ENCODE assay signal across 8 mouse cellular contexts in the genomic region with DNA sequence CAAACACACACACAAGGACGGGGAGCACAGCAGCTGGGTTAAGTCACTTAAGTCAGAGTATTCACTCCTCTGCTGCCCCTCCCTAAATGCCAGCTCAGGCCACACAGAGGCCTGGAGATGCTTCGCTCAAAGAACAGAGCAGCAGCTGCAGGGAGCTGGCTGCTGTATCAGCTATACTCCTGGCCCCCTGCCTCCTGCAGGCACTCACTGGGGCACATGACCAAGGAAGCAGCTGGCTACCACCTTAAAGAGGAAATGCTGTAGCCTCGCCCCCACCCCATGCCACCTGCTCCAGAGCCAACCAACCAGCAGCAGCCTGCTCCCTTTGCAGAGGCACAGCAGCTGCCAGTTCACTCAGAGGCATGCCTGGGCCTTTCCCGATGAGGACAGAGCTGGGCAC. TPM values are rescaled to one million over a fixed set of nuclear protein-coding genes. Genes with fewer than 3 reads are reported as not detected.
DNase-seq lines count a peak whose midpoint lies in the region; ATAC-seq lines count a peak whose summit lies in the region.

No protein-coding gene starts in this region.

- ATAC-seq in common myeloid progenitor, adult 5-6 weeks (replicated peaks; ENCODE audit: low read depth, poor library complexity, severe bottlenecking), result peak; percentile 99
- peak; percentile 96 for ATAC-seq in megakaryocyte progenitor cell, adult 5-6 weeks (replicated peaks; ENCODE audit: poor library complexity)

- DNase-seq in kidney, postnatal 10 days, result peak; percentile 36
- no peak for DNase-seq in kidney, postnatal 25 days
- DNase-seq in gastrocnemius, postnatal 25 days, result peak; percentile 83
- peak; percentile 63 to 76 for DNase-seq in left cerebral cortex, adult 18-20 months (ENCODE audit: low spot score in 2 of 2)
- peak; percentile 79 for DNase-seq in right cerebral cortex, postnatal 36 days (ENCODE audit: low spot score in 2 of 2)
- DNase-seq in adrenal gland, adult 18-20 months (ENCODE audit: low spot score in 2 of 2), result no peak

RNA-seq across cellular contexts. Expression of a gene that starts 28.0 kb away (rescaled TPM):
- total RNA-seq in common myeloid progenitor, adult 5-6 weeks (2017), result 3.5 and 3.7 TPM in 2 replicates
- total RNA-seq in gastrocnemius, postnatal 25 days (2021), result 10 to 100 TPM; 22.5 to 41.4 TPM
- total RNA-seq in left cerebral cortex, adult 18-20 months (2021), result 100 to 1,000 TPM; 673 to 751 TPM
- 0.10 and 0.79 TPM in 2 replicates for total RNA-seq in megakaryocyte progenitor cell, adult 5-6 weeks (2015)
- 0.46 and 1.4 TPM in 2 replicates for total RNA-seq in megakaryocyte progenitor cell, adult 5-6 weeks (2017)
- not detected for total RNA-seq in adrenal gland, adult 18-20 months (2021)

Comparison
In these comparisons a context has a peak if more than half of its experiments do, and no peak if none do; other contexts are left out.
1. DNase-seq: peak in kidney, postnatal 10 days (single experiment), gastrocnemius, postnatal 25 days (single experiment), left cerebral cortex, adult 18-20 months (2 of 2) and right cerebral cortex, postnatal 36 days (2 of 2); none in kidney, postnatal 25 days (0 of 2) and adrenal gland, adult 18-20 months (0 of 2).
2. RNA of a gene that starts 28.0 kb away (total RNA-seq): 673 to 751 TPM in left cerebral cortex, adult 18-20 months; 22.5 to 41.4 TPM in gastrocnemius, postnatal 25 days, 3.5 to 3.7 TPM in common myeloid progenitor, adult 5-6 weeks, 0.10 to 1.4 TPM in megakaryocyte progenitor cell, adult 5-6 weeks and not detected in adrenal gland, adult 18-20 months; every median in the first group is over 10 times any median in the second.